Mouse (Mus musculus) stomach, embryonic 15.5 days (tissue): Measurements from ENCODE around the gene Clba1. TPM values are rescaled to one million over a fixed set of nuclear protein-coding genes. Genes with fewer than 3 reads are reported as not detected.

Experiments
- ATAC-seq: fragments of 200-750 bp; cut with Nextera tagmentation; 2 replicates; pipeline ENCODE4 v1.8.0; 2017; ENCODE audit warnings: low read depth, moderate number of reproducible peaks, moderate TSS enrichment; ENCODE audit not compliant: insufficient read depth, low FRiP score
- H3K27ac ChIP-seq: fragments of 300-500 bp; sonication (generic); 2 replicates; pipeline ENCODE4 v1.5.1; 2015; ENCODE audit warnings: mild to moderate bottlenecking, inconsistent platforms
- H3K27me3 ChIP-seq: fragments of 300-500 bp; sonication (generic); replicated peaks from 2 replicates; pipeline ENCODE4 v1.6.1; 2015; ENCODE audit warnings: inconsistent platforms
- H3K36me3 ChIP-seq: fragments of 300-500 bp; sonication (generic); 2 replicates; pipeline ENCODE4 v1.6.1; 2015; ENCODE audit warnings: inconsistent platforms
- H3K4me1 ChIP-seq: fragments of 300-500 bp; sonication (generic); 2 replicates; pipeline ENCODE4 v1.6.1; 2015; ENCODE audit warnings: inconsistent platforms
- H3K4me2 ChIP-seq: fragments of 300-500 bp; sonication (generic); 2 replicates; pipeline ENCODE4 v1.6.1; 2015; ENCODE audit warnings: mild to moderate bottlenecking, inconsistent platforms
- H3K4me3 ChIP-seq: fragments of 300-500 bp; sonication (generic); replicated peaks from 2 replicates; pipeline ENCODE4 v1.5.1; 2015; ENCODE audit warnings: inconsistent platforms
- H3K9ac ChIP-seq: fragments of 300-500 bp; sonication (generic); 2 replicates; pipeline ENCODE4 v1.6.1; 2015; ENCODE audit warnings: inconsistent platforms
- H3K9me3 ChIP-seq: fragments of 300-500 bp; sonication (generic); 2 replicates; pipeline ENCODE4 v1.6.1; 2016; ENCODE audit warnings: inconsistent platforms
- WGBS: fragments of 180-500 bp; shearing (Covaris S2); methylation state at CpG from one replicate; pipeline ENCODE4 v1.1.7; 2015; 5-methylcytosine and 5-hydroxymethylcytosine counted together
- polyA plus RNA-seq: library from polyadenylated mRNA; unstranded; fragments of >200 nt; fragmentation: Nextera tagmentation; extraction: Ambion mirVana; gene quantifications from 2 replicates; pipeline ENCODE4 v1.2.1, GENCODE M21; 2015

Clba1 gene
- polyA plus RNA-seq, 1 experiment from 2014 or later = 6.1 TPM

- no peaks in the 10 kb centered on the region for H3K36me3 ChIP-seq
- H3K27ac ChIP-seq = no peak overlapping the region
- no peak for ATAC-seq
- no peaks in the 10 kb centered on the region for H3K4me1 ChIP-seq
- H3K27me3 ChIP-seq = no peaks in the 10 kb centered on the region
- H3K4me3 ChIP-seq = no peak overlapping the region
- no peaks in the 10 kb centered on the region for H3K9me3 ChIP-seq
- H3K9ac ChIP-seq = no peak overlapping the region
- no peak overlapping the region for H3K4me2 ChIP-seq
- WGBS = 88% methylated on average over 9 of the region's 9 CpGs
Measured at GRCm38 (mm10) chr12:112858581-112859336, 50.0 kb downstream of the Clba1 start.

- no peak overlapping the region for H3K9ac ChIP-seq
- ATAC-seq = no peak
- H3K27ac ChIP-seq = no peak overlapping the region
- H3K4me3 ChIP-seq = no peak overlapping the region
- no peaks in the 10 kb centered on the region for H3K27me3 ChIP-seq
- H3K4me1 ChIP-seq = no peaks in the 10 kb centered on the region
- H3K9me3 ChIP-seq = no peaks in the 10 kb centered on the region
- 53% methylated on average over 8 of the region's 8 CpGs for WGBS
- H3K4me2 ChIP-seq = no peak overlapping the region
- H3K36me3 ChIP-seq = no peaks in the 10 kb centered on the region
Measured at GRCm38 (mm10) chr12:112859930-112860329, 51.2 kb downstream of the Clba1 start.

GRCm38 (mm10) chr12:112860765-112861164 is 52.0 kb downstream of the Clba1 start:
- WGBS = 54% methylated on average over 7 of the region's 7 CpGs
- Histone ChIP-seq H3K36me3 (no peaks in the 10 kb centered on the region), H3K27me3 (no peaks in the 10 kb centered on the region), H3K9me3 (no peaks in the 10 kb centered on the region), H3K4me1 (no peaks in the 10 kb centered on the region), H3K4me2 (no peak overlapping the region), H3K27ac (no peak overlapping the region), H3K4me3 (no peak overlapping the region), H3K9ac (no peak overlapping the region)
- ATAC-seq = no peak; the same call in 1 of the 2 replicates

- H3K4me3 ChIP-seq = no peak overlapping the region
- H3K4me2 ChIP-seq = no peak overlapping the region
Measured at GRCm38 (mm10) chr12:112861911-112862321, 53.2 kb downstream of the Clba1 start.

GRCm38 (mm10) chr12:112864804-112865203 is 56.1 kb downstream of the Clba1 start:
- H3K27me3 ChIP-seq = no peaks in the 10 kb centered on the region
- 73% methylated on average over 7 of the region's 7 CpGs for WGBS
- peaks cover 10% of the 10 kb centered on the region for H3K4me1 ChIP-seq
- H3K9ac ChIP-seq = no peak overlapping the region
- ATAC-seq = no peak
- no peak overlapping the region for H3K4me2 ChIP-seq
- no peaks in the 10 kb centered on the region for H3K36me3 ChIP-seq
- H3K4me3 ChIP-seq = no peak overlapping the region
- no peaks in the 10 kb centered on the region for H3K9me3 ChIP-seq
- no peak overlapping the region for H3K27ac ChIP-seq

More at GRCm38 (mm10) chr12:112861911-112862321, 53.2 kb downstream of the Clba1 start:
- H3K4me1 ChIP-seq = peaks cover 4% of the 10 kb centered on the region
- H3K27ac ChIP-seq = no peak overlapping the region
- WGBS = 53% methylated on average over 9 of the region's 9 CpGs
- H3K9me3 ChIP-seq = no peaks in the 10 kb centered on the region
- H3K27me3 ChIP-seq = no peaks in the 10 kb centered on the region
- no peaks in the 10 kb centered on the region for H3K36me3 ChIP-seq
- no peak overlapping the region for H3K9ac ChIP-seq
- ATAC-seq = no peak

Other genes starting within 250 kb of the Clba1 start
- gene Inf2, start 220.2 kb upstream of the Clba1 start, polyA plus RNA-seq = 4.3 and 4.4 TPM in 2 replicates
- gene Adssl1, start 188.9 kb upstream of the Clba1 start, polyA plus RNA-seq = 4.3 and 4.4 TPM in 2 replicates
- 198 and 214 TPM in 2 replicates for gene Siva1, start 164.3 kb upstream of the Clba1 start, polyA plus RNA-seq
- gene Akt1, start 134.1 kb upstream of the Clba1 start, polyA plus RNA-seq = 161 and 170 TPM in 2 replicates
- gene Zbtb42, start 130.1 kb upstream of the Clba1 start, polyA plus RNA-seq = 9.3 and 10.8 TPM in 2 replicates
- gene Cep170b, start 88.5 kb upstream of the Clba1 start, polyA plus RNA-seq = 24.3 and 24.6 TPM in 2 replicates
- gene Pld4, start 48.3 kb upstream of the Clba1 start, polyA plus RNA-seq = 14.5 and 16.8 TPM in 2 replicates
- gene Ahnak2, start 6.3 kb upstream of the Clba1 start, polyA plus RNA-seq = 3.8 and 4.7 TPM in 2 replicates
- 97.0 and 100 TPM in 2 replicates for gene Cdca4, start 20.5 kb downstream of the Clba1 start, polyA plus RNA-seq
- 0.33 and 0.41 TPM in 2 replicates for gene Gpr132, start 59.3 kb downstream of the Clba1 start, polyA plus RNA-seq
- 6.0 and 7.0 TPM in 2 replicates for gene Jag2, start 120.8 kb downstream of the Clba1 start, polyA plus RNA-seq
- 88.1 and 95.0 TPM in 2 replicates for gene Nudt14, start 133.2 kb downstream of the Clba1 start, polyA plus RNA-seq
- gene Btbd6, start 167.5 kb downstream of the Clba1 start, polyA plus RNA-seq = 21.9 and 22.2 TPM in 2 replicates
- 55.9 and 59.7 TPM in 2 replicates for gene Brf1, start 191.8 kb downstream of the Clba1 start, polyA plus RNA-seq
- gene Pacs2, start 205.6 kb downstream of the Clba1 start, polyA plus RNA-seq = 12.1 and 13.7 TPM in 2 replicates